Mouse (Mus musculus) MEL (cell line): Measurements from ENCODE around the gene Sept9. TPM values are rescaled to one million over a fixed set of nuclear protein-coding genes. Genes with fewer than 3 reads are reported as not detected.

ENCODE experiments used
- DNase-seq: peaks from one replicate; pipeline ENCODE4 v3.0.0; 2011; ENCODE audit warnings: low read depth, low spot score
- H3K27ac ChIP-seq: 2 replicates; pipeline ENCODE4 v1.5.1; 2012; ENCODE audit warnings: low read depth, mild to moderate bottlenecking, control low read depth, low read length, moderate library complexity; ENCODE audit not compliant: control insufficient read depth
- H3K27me3 ChIP-seq, 2 experiments: fragments of 150-350 bp in 1 of 2; sonication (generic) in 1 of 2; 2 replicates each; pipeline ENCODE4 v1.6.1; 2012; ENCODE audit warnings: low read length in 2 of 2, mild to moderate bottlenecking in 2 of 2, improper control_type of control experiment in 1 of 2, moderate library complexity in 1 of 2; ENCODE audit not compliant: insufficient read depth in 2 of 2, control insufficient read depth in 1 of 2
- H3K36me3 ChIP-seq, 2 experiments: 2 replicates each; pipeline ENCODE4 v1.6.1; 2012 to 2014; ENCODE audit warnings: low read length in 2 of 2, improper control_type of control experiment in 1 of 2, inconsistent platforms in 1 of 2, mild to moderate bottlenecking in 1 of 2; ENCODE audit not compliant: insufficient read depth in 2 of 2, control insufficient read depth in 1 of 2
- H3K4me1 ChIP-seq, 2 experiments: fragments of 150-350 bp in 1 of 2; sonication (generic) in 1 of 2; 2 replicates each; pipeline ENCODE4 v1.6.1; 2012; ENCODE audit warnings: low read length in 2 of 2, improper control_type of control experiment in 1 of 2, mild to moderate bottlenecking in 1 of 2; ENCODE audit not compliant: insufficient read depth in 2 of 2, control insufficient read depth in 1 of 2
- H3K4me3 ChIP-seq, 2 experiments: fragments of 150-350 bp in 1 of 2; sonication (generic) in 1 of 2; 2 replicates each; pipeline ENCODE4 v1.5.1; 2012; ENCODE audit warnings: low read depth in 2 of 2, low read length in 2 of 2, mild to moderate bottlenecking in 2 of 2, moderate library complexity in 2 of 2, control low read depth in 1 of 2, improper control_type of control experiment in 1 of 2; ENCODE audit not compliant: control insufficient read depth in 1 of 2, insufficient read depth in 1 of 2
- H3K79me2 ChIP-seq: 2 replicates; pipeline ENCODE4 v1.6.1; 2012; ENCODE audit warnings: mild to moderate bottlenecking, low read length, moderate library complexity; ENCODE audit not compliant: control insufficient read depth, poor library complexity, insufficient read depth
- H3K9ac ChIP-seq: 2 replicates; pipeline ENCODE4 v1.6.1; 2012; ENCODE audit warnings: low read depth, mild to moderate bottlenecking, control low read depth, low read length, moderate library complexity; ENCODE audit not compliant: control insufficient read depth, poor library complexity, severe bottlenecking
- H3K9me3 ChIP-seq: fragments of 150-350 bp; sonication (generic); replicated peaks from 2 replicates; pipeline ENCODE4 v1.6.1; 2012; ENCODE audit warnings: mild to moderate bottlenecking, low read length, improper control_type of control experiment, moderate library complexity; ENCODE audit not compliant: insufficient read depth
- CTCF ChIP-seq, 3 experiments: IDR thresholded peaks in 2 of 3; conservative IDR thresholded peaks in 1 of 3; 2 replicates each; pipeline ENCODE4 v1.5.1; 2011 to 2012; ENCODE audit warnings: low read length in 3 of 3, low read depth in 2 of 3, mild to moderate bottlenecking in 2 of 3, improper control_type of control experiment in 1 of 3, inconsistent platforms in 1 of 3, mixed read lengths in 1 of 3, moderate library complexity in 1 of 3; ENCODE audit not compliant: control insufficient read depth in 1 of 3, insufficient read depth in 1 of 3, poor library complexity in 1 of 3, severe bottlenecking in 1 of 3
- E2F4 ChIP-seq: IDR thresholded peaks from 2 replicates; pipeline ENCODE4 v1.6.1; 2011; ENCODE audit warnings: low read depth, low read length, improper control_type of control experiment, borderline replicate concordance
- ELF1 ChIP-seq: IDR thresholded peaks from 2 replicates; pipeline ENCODE4 v1.6.1; 2014; ENCODE audit warnings: low read depth, mild to moderate bottlenecking, inconsistent platforms, low read length, improper control_type of control experiment, moderate library complexity
- EP300 ChIP-seq, 2 experiments: IDR thresholded peaks; 2 replicates each; pipeline ENCODE4 v1.6.1; 2011; ENCODE audit warnings: improper control_type of control experiment in 2 of 2, low read length in 2 of 2, low read depth in 1 of 2, mild to moderate bottlenecking in 1 of 2
- HCFC1 ChIP-seq: IDR thresholded peaks from 2 replicates; pipeline ENCODE4 v1.6.1; 2012; ENCODE audit warnings: low read depth, mild to moderate bottlenecking, inconsistent platforms, low read length, improper control_type of control experiment, moderate library complexity
- KAT2A ChIP-seq: conservative IDR thresholded peaks from 2 replicates; pipeline ENCODE4 v1.6.1; 2012; ENCODE audit warnings: low read depth, low read length, improper control_type of control experiment, inconsistent platforms
- MAX ChIP-seq: IDR thresholded peaks from 2 replicates; pipeline ENCODE4 v1.6.1; 2011; ENCODE audit warnings: low read length, improper control_type of control experiment
- MXI1 ChIP-seq: IDR thresholded peaks from 2 replicates; pipeline ENCODE4 v1.6.1; 2011; ENCODE audit warnings: mild to moderate bottlenecking, low read depth, low read length, improper control_type of control experiment
- NELFE ChIP-seq: IDR thresholded peaks from 2 replicates; pipeline ENCODE4 v1.6.1; 2011; ENCODE audit warnings: low read depth, low read length, improper control_type of control experiment
- NRF1 ChIP-seq: IDR thresholded peaks from 2 replicates; pipeline ENCODE4 v1.6.1; 2014; ENCODE audit warnings: low read depth, mild to moderate bottlenecking, inconsistent platforms, low read length, improper control_type of control experiment, moderate library complexity; ENCODE audit not compliant: poor library complexity, insufficient read depth, severe bottlenecking
- POLR2A ChIP-seq, 2 experiments: IDR thresholded peaks; 2 replicates each; pipeline ENCODE4 v1.6.1; 2011 to 2012; ENCODE audit warnings: low read length in 2 of 2, mild to moderate bottlenecking in 2 of 2, control low read depth in 1 of 2, improper control_type of control experiment in 1 of 2, low read depth in 1 of 2, moderate library complexity in 1 of 2; ENCODE audit not compliant: control insufficient read depth in 1 of 2, insufficient read depth in 1 of 2, poor library complexity in 1 of 2
- POLR2AphosphoS2 ChIP-seq: IDR thresholded peaks from 2 replicates; pipeline ENCODE4 v1.6.1; 2011; ENCODE audit warnings: low read length, improper control_type of control experiment
- SIN3A ChIP-seq: IDR thresholded peaks from 2 replicates; pipeline ENCODE4 v1.6.1; 2012; ENCODE audit warnings: low read length, improper control_type of control experiment, inconsistent platforms
- TBP ChIP-seq: IDR thresholded peaks from 2 replicates; pipeline ENCODE4 v1.8.0; 2011; ENCODE audit warnings: low read depth, low read length, improper control_type of control experiment
- ZKSCAN1 ChIP-seq: IDR thresholded peaks from 2 replicates; pipeline ENCODE4 v1.6.1; 2012; ENCODE audit warnings: low read depth, mild to moderate bottlenecking, inconsistent platforms, low read length, improper control_type of control experiment, moderate library complexity
- polyA plus RNA-seq, 2 experiments: library from polyadenylated mRNA; stranded (reverse) in 1 of 2; unstranded in 1 of 2; fragments of >175 nt in 1 of 2; fragments of >200 nt in 1 of 2; gene quantifications; 2 replicates each; pipeline versions ENCODE4 v1.2.1 to v1.2.4; 2012; ENCODE audit warnings: low replicate concordance in 2 of 2, low read depth in 1 of 2; ENCODE audit not compliant: insufficient read length in 2 of 2, insufficient read depth in 1 of 2, missing spikeins in 1 of 2
- total RNA-seq: library from RNA; depleted of rRNA; stranded (reverse); fragments of 300-350 nt; gene quantifications from 2 replicates; pipeline ENCODE4 v1.2.3, GENCODE M21; 2012

Gene Sept9
- total and polyA plus RNA-seq, 3 experiments, result 49.7 to 196 (median 163) TPM

DNA sequence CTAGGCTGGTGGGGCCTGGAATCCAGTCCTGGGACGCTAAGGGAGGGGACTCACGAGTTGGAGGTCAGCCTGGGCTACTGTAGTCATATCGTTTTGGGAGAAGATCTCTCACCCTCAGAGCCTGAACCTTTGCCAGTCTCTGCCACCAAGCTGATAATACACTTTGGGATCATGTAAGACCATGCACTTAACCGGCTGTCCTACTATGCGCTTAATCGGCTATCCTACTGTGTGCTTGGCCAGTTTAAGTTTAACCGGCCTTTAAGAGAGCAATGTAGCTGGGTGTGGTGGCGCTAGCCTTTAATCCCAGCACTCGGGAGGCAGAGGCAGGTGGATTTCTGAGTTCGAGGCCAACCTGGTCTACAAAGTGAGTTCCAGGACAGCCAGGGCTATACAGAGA lies 173.1 kb downstream of the Sept9 start:
- Histone ChIP-seq H3K9ac (no peak overlapping the region), H3K79me2 (no peaks in the 10 kb centered on the region), H3K4me1 (no peaks in the 10 kb centered on the region), H3K36me3 (no peaks in the 10 kb centered on the region), H3K27ac (no peak overlapping the region), H3K27me3 (peaks cover 0 to 2% of the 10 kb centered on the region in 2 experiments; a peak in 2 of 4 replicates), H3K4me3 (no peak overlapping the region), H3K9me3 (no peaks in the 10 kb centered on the region)
- DNase-seq, result no peak
- TF ChIP-seq CTCF (IDR thresholded peaks at IDR 0.05 in 2 of 3, conservative IDR thresholded peaks at IDR 0.05 in 1 of 3; ENCODE audit: control insufficient read depth in 1 of 3, insufficient read depth in 1 of 3, low read depth in 2 of 3, low read length in 3 of 3, poor library complexity in 1 of 3, severe bottlenecking in 1 of 3) (no peak), ZKSCAN1 (peak; percentile 99)
- TF ChIP-seq, all 39 proteins: peak for 1

DNA sequence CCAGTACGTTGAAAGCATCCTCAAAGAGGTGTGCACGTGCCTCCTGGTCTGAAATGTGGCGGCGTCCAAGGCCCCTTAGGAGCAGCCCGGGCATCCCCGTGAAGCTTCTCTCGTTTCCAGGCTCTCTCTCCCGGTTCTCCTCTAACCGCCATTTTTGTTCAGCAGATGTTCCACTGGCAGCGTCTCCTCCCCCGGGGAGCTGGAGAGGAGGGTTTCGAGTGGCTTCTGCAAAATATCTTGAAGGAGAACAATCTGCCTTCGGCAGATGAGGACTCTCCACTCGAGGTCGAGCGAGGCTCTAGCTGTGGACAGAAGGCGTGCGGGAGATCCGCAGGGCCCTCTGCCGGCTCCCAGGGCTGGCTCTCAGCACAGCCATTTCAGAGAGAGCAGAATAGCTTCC lies 173.7 kb downstream of the Sept9 start:
- H3K9ac ChIP-seq, result no peak overlapping the region
- peaks cover 0 to 2% of the 10 kb centered on the region in 2 experiments; a peak in 2 of 4 replicates for H3K27me3 ChIP-seq
- no peaks in the 10 kb centered on the region for H3K4me1 ChIP-seq
- no peak overlapping the region for H3K4me3 ChIP-seq
- no peaks in the 10 kb centered on the region for H3K9me3 ChIP-seq
- H3K36me3 ChIP-seq, result no peaks in the 10 kb centered on the region
- DNase-seq, result no peak
- no peaks in the 10 kb centered on the region for H3K79me2 ChIP-seq
- H3K27ac ChIP-seq, result no peak overlapping the region
- TF ChIP-seq HCFC1, result no peak
- no peak for TF ChIP-seq ELF1
- no peak for TF ChIP-seq KAT2A
- no peak for TF ChIP-seq POLR2AphosphoS2
- TF ChIP-seq POLR2A (IDR thresholded peaks at IDR 0.05; ENCODE audit: control insufficient read depth in 1 of 2, insufficient read depth in 1 of 2, low read depth in 1 of 2, low read length in 2 of 2, poor library complexity in 1 of 2), result no peak
- no peak for TF ChIP-seq EP300 (IDR thresholded peaks at IDR 0.05; ENCODE audit: low read depth in 1 of 2, low read length in 2 of 2)
- TF ChIP-seq NELFE, result no peak
- TF ChIP-seq E2F4, result no peak
- TF ChIP-seq MAX, result no peak
- no peak for TF ChIP-seq MXI1
- TF ChIP-seq SIN3A, result no peak
- TF ChIP-seq NRF1, result no peak
- TF ChIP-seq TBP, result no peak
- TF ChIP-seq, all 39 proteins: peak for 0

DNA sequence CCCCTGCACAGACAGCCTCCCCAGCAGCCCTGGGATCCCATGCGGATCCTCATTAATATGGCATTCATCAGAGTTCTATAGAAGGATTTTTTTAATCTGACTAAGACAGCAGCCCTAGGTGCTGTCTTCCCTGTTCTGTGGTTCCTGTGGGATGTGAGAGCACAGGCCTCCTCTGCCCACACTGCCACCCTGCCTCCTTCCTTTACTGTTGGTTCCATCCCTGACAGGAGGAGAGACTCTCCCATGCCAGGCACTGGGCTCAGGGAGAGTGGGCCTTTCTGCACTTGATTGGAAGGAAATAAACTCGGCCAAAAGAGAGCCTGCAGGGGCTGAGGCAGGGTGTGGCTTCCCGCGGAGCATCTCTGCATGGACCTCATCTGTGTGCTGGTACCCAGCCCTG lies 174.4 kb downstream of the Sept9 start:
- no peak overlapping the region for H3K27ac ChIP-seq
- no peak for TF ChIP-seq ZKSCAN1
- TF ChIP-seq MXI1, result no peak
- H3K27me3 ChIP-seq, result peaks cover 4% of the 10 kb centered on the region in 2 experiments

More for the DNA sequence above, 174.4 kb downstream of the Sept9 start:
- Histone ChIP-seq H3K4me3 (no peak overlapping the region), H3K4me1 (no peaks in the 10 kb centered on the region), H3K36me3 (no peaks in the 10 kb centered on the region), H3K79me2 (no peaks in the 10 kb centered on the region), H3K9me3 (no peaks in the 10 kb centered on the region), H3K9ac (no peak overlapping the region)
- DNase-seq, result no peak
